Mouse (Mus musculus): Measurements from ENCODE around the gene Fryl. TPM values are rescaled to one million over a fixed set of nuclear protein-coding genes. Genes with fewer than 3 reads are reported as not detected.

Gene Fryl
- polyA plus RNA-seq, 1 experiment from 2014 or later = 30.8 TPM

GRCm38 (mm10) chr5:73176294-73176693 lies 80.1 kb downstream of the Fryl start:
- no peak overlapping the region for H3K27ac ChIP-seq (replicated peaks)
- 66% methylated on average over 4 of the region's 4 CpGs for WGBS
- H3K27me3 ChIP-seq = no peaks in the 10 kb centered on the region
- no peak overlapping the region for H3K9ac ChIP-seq
- H3K4me1 ChIP-seq = peaks cover 3% of the 10 kb centered on the region; the same call in 1 of the 2 replicates
- H3K4me3 ChIP-seq (replicated peaks) = no peak overlapping the region
- H3K36me3 ChIP-seq = no peaks in the 10 kb centered on the region
- no peaks in the 10 kb centered on the region for H3K9me3 ChIP-seq (replicated peaks)
- H3K4me2 ChIP-seq (replicated peaks) = no peak overlapping the region
- ATAC-seq (ENCODE audit: insufficient number of reproducible peaks, low FRiP score, low TSS enrichment, low read depth) = no peak

- ATAC-seq (ENCODE audit: insufficient number of reproducible peaks, low FRiP score, low TSS enrichment, low read depth) = no peak
- WGBS = 81% methylated on average over 12 of the region's 12 CpGs
- no peak overlapping the region for H3K4me3 ChIP-seq (replicated peaks)
- H3K27me3 ChIP-seq = no peaks in the 10 kb centered on the region
- H3K9me3 ChIP-seq (replicated peaks) = no peaks in the 10 kb centered on the region
- H3K36me3 ChIP-seq = no peaks in the 10 kb centered on the region
- H3K9ac ChIP-seq = no peak overlapping the region
- peaks cover 10% of the 10 kb centered on the region; the same call in 1 of the 2 replicates for H3K4me1 ChIP-seq
- H3K27ac ChIP-seq (replicated peaks) = no peak overlapping the region
- no peak overlapping the region for H3K4me2 ChIP-seq (replicated peaks)
Observed at GRCm38 (mm10) chr5:73175377-73176147, 80.9 kb downstream of the Fryl start.

- no peak overlapping the region for H3K4me3 ChIP-seq (replicated peaks)
- H3K4me2 ChIP-seq (replicated peaks) = no peak overlapping the region
- H3K9ac ChIP-seq = no peak overlapping the region
- H3K36me3 ChIP-seq = no peaks in the 10 kb centered on the region
- H3K27me3 ChIP-seq = no peaks in the 10 kb centered on the region
- H3K9me3 ChIP-seq (replicated peaks) = no peaks in the 10 kb centered on the region
- H3K27ac ChIP-seq (replicated peaks) = peak overlapping the region; percentile 1; the same call in 1 of the 2 replicates
- 65% methylated on average over 12 of the region's 12 CpGs for WGBS
- peaks cover 33% of the 10 kb centered on the region for H3K4me1 ChIP-seq
- ATAC-seq (ENCODE audit: insufficient number of reproducible peaks, low FRiP score, low TSS enrichment, low read depth) = no peak
Observed at GRCm38 (mm10) chr5:73171876-73172480, 84.4 kb downstream of the Fryl start.

- Histone ChIP-seq H3K36me3 (no peaks in the 10 kb centered on the region), H3K9ac (no peak overlapping the region), H3K27me3 (no peaks in the 10 kb centered on the region), H3K4me2 (replicated peaks) (no peak overlapping the region), H3K4me1 (peaks cover 34% of the 10 kb centered on the region), H3K4me3 (replicated peaks) (no peak overlapping the region), H3K9me3 (replicated peaks) (no peaks in the 10 kb centered on the region), H3K27ac (replicated peaks) (no peak overlapping the region; the same call in 1 of the 2 replicates)
- ATAC-seq (ENCODE audit: insufficient number of reproducible peaks, low FRiP score, low TSS enrichment, low read depth) = no peak
- WGBS = 38% methylated on average over 1 of the region's 1 CpGs
Observed at GRCm38 (mm10) chr5:73171203-73171602, 85.2 kb downstream of the Fryl start.

- H3K9ac ChIP-seq = no peak overlapping the region
- H3K4me1 ChIP-seq = peaks cover 37% of the 10 kb centered on the region
- H3K4me2 ChIP-seq (replicated peaks) = 0 out of 2 replicates have a peak overlapping the region, but pooled peaks have one; percentile 30
- 27% methylated on average over 5 of the region's 5 CpGs for WGBS
- 0 out of 2 replicates have a peak, but pooled peaks have one; percentile 46 for ATAC-seq (ENCODE audit: insufficient number of reproducible peaks, low FRiP score, low TSS enrichment, low read depth)
- no peaks in the 10 kb centered on the region for H3K36me3 ChIP-seq
- H3K27ac ChIP-seq (replicated peaks) = no peak overlapping the region
- H3K9me3 ChIP-seq (replicated peaks) = no peaks in the 10 kb centered on the region
- H3K27me3 ChIP-seq = no peaks in the 10 kb centered on the region
- no peak overlapping the region for H3K4me3 ChIP-seq (replicated peaks)
Observed at GRCm38 (mm10) chr5:73168769-73169272, 87.6 kb downstream of the Fryl start.

GRCm38 (mm10) chr5:73167976-73168768 lies 88.2 kb downstream of the Fryl start:
- no peaks in the 10 kb centered on the region for H3K9me3 ChIP-seq (replicated peaks)
- H3K36me3 ChIP-seq = no peaks in the 10 kb centered on the region
- H3K27me3 ChIP-seq = no peaks in the 10 kb centered on the region
- H3K9ac ChIP-seq = no peak overlapping the region
- H3K4me2 ChIP-seq (replicated peaks) = peak overlapping the region; percentile 30; the same call in 1 of the 2 replicates
- ATAC-seq (ENCODE audit: insufficient number of reproducible peaks, low FRiP score, low TSS enrichment, low read depth) = no peak
- H3K27ac ChIP-seq (replicated peaks) = 0 out of 2 replicates have a peak overlapping the region, but pooled peaks have one; percentile 18
- H3K4me3 ChIP-seq (replicated peaks) = no peak overlapping the region
- WGBS = 48% methylated on average over 18 of the region's 18 CpGs
- peaks cover 38% of the 10 kb centered on the region for H3K4me1 ChIP-seq

- Histone ChIP-seq H3K27ac (replicated peaks) (no peak overlapping the region), H3K9ac (no peak overlapping the region), H3K27me3 (no peaks in the 10 kb centered on the region), H3K9me3 (replicated peaks) (no peaks in the 10 kb centered on the region), H3K4me3 (replicated peaks) (no peak overlapping the region), H3K4me1 (peaks cover 25% of the 10 kb centered on the region), H3K36me3 (no peaks in the 10 kb centered on the region), H3K4me2 (replicated peaks) (no peak overlapping the region)
- no peak for ATAC-seq (ENCODE audit: insufficient number of reproducible peaks, low FRiP score, low TSS enrichment, low read depth)
- 52% methylated on average over 6 of the region's 6 CpGs for WGBS
Observed at GRCm38 (mm10) chr5:73163970-73164369, 92.4 kb downstream of the Fryl start.

GRCm38 (mm10) chr5:73162492-73162891 lies 93.9 kb downstream of the Fryl start:
- peaks cover 15% of the 10 kb centered on the region for H3K4me1 ChIP-seq

GRCm38 (mm10) chr5:73160440-73160839 lies 96.0 kb downstream of the Fryl start:
- 88% methylated on average over 9 of the region's 9 CpGs for WGBS
- Histone ChIP-seq H3K4me3 (replicated peaks) (no peak overlapping the region), H3K27ac (replicated peaks) (no peak overlapping the region), H3K36me3 (no peaks in the 10 kb centered on the region), H3K9ac (no peak overlapping the region), H3K4me1 (peaks cover 24% of the 10 kb centered on the region), H3K4me2 (replicated peaks) (no peak overlapping the region), H3K9me3 (replicated peaks) (no peaks in the 10 kb centered on the region), H3K27me3 (no peaks in the 10 kb centered on the region)
- no peak; the same call in 1 of the 2 replicates for ATAC-seq (ENCODE audit: insufficient number of reproducible peaks, low FRiP score, low TSS enrichment, low read depth)

More at GRCm38 (mm10) chr5:73162492-73162891, 93.9 kb downstream of the Fryl start:
- no peaks in the 10 kb centered on the region for H3K27me3 ChIP-seq
- H3K4me3 ChIP-seq (replicated peaks) = no peak overlapping the region
- 77% methylated on average over 2 of the region's 2 CpGs for WGBS
- ATAC-seq (ENCODE audit: insufficient number of reproducible peaks, low FRiP score, low TSS enrichment, low read depth) = no peak
- H3K4me2 ChIP-seq (replicated peaks) = no peak overlapping the region
- no peak overlapping the region for H3K27ac ChIP-seq (replicated peaks)
- no peaks in the 10 kb centered on the region for H3K9me3 ChIP-seq (replicated peaks)
- H3K9ac ChIP-seq = no peak overlapping the region
- H3K36me3 ChIP-seq = no peaks in the 10 kb centered on the region

- no peak for ATAC-seq (ENCODE audit: insufficient number of reproducible peaks, low FRiP score, low TSS enrichment, low read depth)
- Histone ChIP-seq H3K27ac (replicated peaks) (peak overlapping the region; percentile 65), H3K4me1 (peaks cover 26% of the 10 kb centered on the region), H3K9me3 (replicated peaks) (no peaks in the 10 kb centered on the region), H3K36me3 (no peaks in the 10 kb centered on the region), H3K4me2 (replicated peaks) (no peak overlapping the region), H3K9ac (no peak overlapping the region), H3K4me3 (replicated peaks) (no peak overlapping the region), H3K27me3 (no peaks in the 10 kb centered on the region)
- WGBS = 51% methylated on average over 6 of the region's 6 CpGs
Observed at GRCm38 (mm10) chr5:73157502-73157901, 98.9 kb downstream of the Fryl start.

- 57% methylated on average over 5 of the region's 5 CpGs for WGBS
- Histone ChIP-seq H3K4me2 (replicated peaks) (no peak overlapping the region), H3K27me3 (no peaks in the 10 kb centered on the region), H3K36me3 (no peaks in the 10 kb centered on the region), H3K9me3 (replicated peaks) (no peaks in the 10 kb centered on the region), H3K27ac (replicated peaks) (peak overlapping the region; percentile 65), H3K4me1 (peaks cover 26% of the 10 kb centered on the region), H3K9ac (no peak overlapping the region), H3K4me3 (replicated peaks) (no peak overlapping the region)
- ATAC-seq (ENCODE audit: insufficient number of reproducible peaks, low FRiP score, low TSS enrichment, low read depth) = 0 out of 2 replicates have a peak, but pooled peaks have one; percentile 17
Observed at GRCm38 (mm10) chr5:73157009-73157408, 99.4 kb downstream of the Fryl start.

All from embryonic facial prominence, embryonic 15.5 days (tissue).